Mouse (Mus musculus) midbrain, embryonic 13.5 days (tissue): ENCODE measurements at regions not wholly inside any gene's neighbourhood (a gene's known extent, or its start where the extent isn't known, plus 50 kb on each side); places are given as distances from the start of the nearest gene placed in this dataset.

Source experiments
- ATAC-seq: fragments of 200-750 bp; cut with Nextera tagmentation; 2 replicates; pipeline ENCODE4 v1.8.0; 2017; ENCODE audit warnings: mild to moderate bottlenecking, moderate TSS enrichment, moderate library complexity
- H3K27ac ChIP-seq: fragments of 300-500 bp; sonication (generic); 2 replicates; pipeline ENCODE4 v1.5.1; 2015; ENCODE audit warnings: inconsistent platforms, mild to moderate bottlenecking, moderate library complexity
- H3K27me3 ChIP-seq: fragments of 300-500 bp; sonication (generic); 2 replicates; pipeline ENCODE4 v1.6.1; 2015; ENCODE audit warnings: mild to moderate bottlenecking, inconsistent platforms
- H3K36me3 ChIP-seq: fragments of 300-500 bp; sonication (generic); 2 replicates; pipeline ENCODE4 v1.6.1; 2015; ENCODE audit warnings: mild to moderate bottlenecking, inconsistent platforms
- H3K4me1 ChIP-seq: fragments of 300-500 bp; sonication (generic); replicated peaks from 2 replicates; pipeline ENCODE4 v1.6.1; 2015; ENCODE audit warnings: inconsistent platforms
- H3K4me2 ChIP-seq: fragments of 300-500 bp; sonication (generic); replicated peaks from 2 replicates; pipeline ENCODE4 v1.6.1; 2015; ENCODE audit warnings: moderate library complexity, mild to moderate bottlenecking, inconsistent platforms
- H3K4me3 ChIP-seq: fragments of 300-500 bp; sonication (generic); replicated peaks from 2 replicates; pipeline ENCODE4 v1.5.1; 2015; ENCODE audit warnings: mild to moderate bottlenecking, inconsistent platforms
- H3K9ac ChIP-seq: fragments of 300-500 bp; sonication (generic); replicated peaks from 2 replicates; pipeline ENCODE4 v1.6.1; 2015; ENCODE audit warnings: mild to moderate bottlenecking, inconsistent platforms
- H3K9me3 ChIP-seq: fragments of 300-500 bp; sonication (generic); 2 replicates; pipeline ENCODE4 v1.6.1; 2016; ENCODE audit warnings: mild to moderate bottlenecking, inconsistent platforms
- WGBS: fragments of 180-500 bp; shearing (Covaris S2); methylation state at CpG from one replicate; pipeline ENCODE4 v1.1.7; 2015; 5-methylcytosine and 5-hydroxymethylcytosine counted together

DNA sequence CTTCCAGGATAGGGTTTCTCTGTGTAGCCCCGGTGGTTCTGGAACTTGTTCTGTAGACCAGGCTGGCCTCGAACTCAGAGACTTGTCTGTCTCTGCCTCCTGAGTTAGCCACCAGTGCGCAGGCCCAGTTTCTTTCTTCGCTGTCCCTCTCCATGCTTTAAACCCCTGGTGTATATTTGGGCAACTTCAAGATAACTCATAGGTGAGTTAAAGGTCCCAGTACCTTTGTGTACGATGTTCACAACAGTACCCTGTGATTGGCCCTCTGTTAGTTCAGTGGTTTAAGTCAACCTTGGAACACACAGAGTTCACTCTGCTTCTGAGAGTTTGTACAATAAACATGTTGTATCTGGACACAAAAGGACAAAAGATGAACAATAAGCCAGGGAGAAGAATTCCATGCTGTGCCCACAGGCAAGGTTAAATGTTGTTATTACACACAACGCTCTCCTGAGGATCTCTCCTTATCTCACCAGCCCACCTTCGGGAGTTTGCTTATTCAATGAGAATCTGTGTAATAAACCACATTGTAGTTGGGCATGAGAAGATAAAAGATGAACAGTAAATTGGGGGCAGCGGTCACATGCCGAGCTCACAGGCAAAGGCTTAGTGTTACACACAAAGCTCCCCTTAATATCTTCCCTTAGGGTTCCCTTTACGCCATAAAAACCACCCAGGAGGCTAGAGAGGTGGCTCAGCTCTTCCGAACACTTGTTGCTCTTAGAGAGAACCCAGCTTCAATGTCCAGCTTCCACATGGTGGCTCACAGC lies 78.6 kb upstream of the Cpsf6 start:
- Histone ChIP-seq H3K27ac (no peak overlapping the region), H3K9ac (no peak overlapping the region), H3K9me3 (no peaks in the 10 kb centered on the region), H3K36me3 (no peaks in the 10 kb centered on the region), H3K27me3 (no peaks in the 10 kb centered on the region), H3K4me3 (no peak overlapping the region), H3K4me1 (no peaks in the 10 kb centered on the region), H3K4me2 (no peak overlapping the region)
- WGBS = 79% methylated on average over 11 of the region's 11 CpGs
- no peak for ATAC-seq

DNA sequence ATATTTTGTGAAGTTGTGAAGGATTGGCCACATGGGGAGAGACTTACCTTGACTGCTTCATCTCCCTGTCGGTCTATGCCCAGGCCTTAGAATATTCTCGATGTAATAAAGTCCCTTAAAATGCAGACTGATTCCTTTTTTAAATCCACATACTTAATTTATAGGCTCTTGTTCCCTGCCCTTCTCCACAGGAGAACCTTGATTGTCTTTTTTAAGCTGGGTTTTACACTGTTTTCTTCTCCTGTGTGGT lies 77.8 kb upstream of the Cpsf6 start:
- Histone ChIP-seq H3K27ac (no peak overlapping the region), H3K4me1 (no peaks in the 10 kb centered on the region), H3K27me3 (no peaks in the 10 kb centered on the region), H3K36me3 (no peaks in the 10 kb centered on the region), H3K9ac (no peak overlapping the region), H3K9me3 (no peaks in the 10 kb centered on the region), H3K4me3 (no peak overlapping the region), H3K4me2 (no peak overlapping the region)
- WGBS = 64% methylated on average over 2 of the region's 2 CpGs
- ATAC-seq = no peak

DNA sequence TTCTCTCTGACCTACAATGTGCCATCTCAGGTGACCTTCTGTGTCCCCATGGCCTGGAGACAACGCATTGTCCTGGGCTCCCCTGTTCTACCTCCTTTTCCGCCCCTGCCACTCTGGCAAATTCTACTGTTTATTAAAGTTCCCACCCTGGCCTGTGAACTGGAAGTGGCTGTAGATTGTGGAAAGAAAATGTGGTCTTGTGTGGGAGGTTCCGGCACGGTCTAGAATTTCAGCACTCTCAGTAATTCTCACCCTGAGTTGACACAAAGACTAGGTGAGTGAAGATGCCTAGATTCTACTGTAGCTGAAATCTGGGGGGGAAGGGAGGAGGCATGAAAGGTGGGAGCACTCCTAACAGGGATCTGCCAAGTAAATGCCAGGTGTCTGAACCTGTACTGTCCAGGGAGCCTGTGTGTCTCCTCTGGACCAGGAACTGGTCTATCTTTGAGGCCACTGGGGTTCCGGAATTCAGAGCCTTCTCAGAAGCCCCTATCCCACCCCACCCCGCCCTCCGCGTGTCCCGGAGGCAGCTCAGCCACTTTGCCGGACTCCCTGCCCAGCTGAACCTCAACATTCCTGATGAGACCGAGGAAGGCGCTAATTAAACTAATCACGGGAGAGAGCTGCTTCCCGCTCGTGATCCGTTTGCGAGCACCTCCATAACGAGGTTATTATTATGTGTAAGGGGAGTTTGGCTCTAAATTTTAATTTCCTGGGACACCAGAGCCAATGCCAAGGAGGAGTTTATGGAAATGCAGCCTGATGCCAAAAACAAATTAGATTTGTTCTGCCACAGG lies 77.3 kb upstream of the Cpsf6 start:
- WGBS = 69% methylated on average over 18 of the region's 18 CpGs
- H3K27me3 ChIP-seq = no peaks in the 10 kb centered on the region
- ATAC-seq = no peak
- no peaks in the 10 kb centered on the region for H3K4me1 ChIP-seq
- no peaks in the 10 kb centered on the region for H3K9me3 ChIP-seq
- H3K36me3 ChIP-seq = no peaks in the 10 kb centered on the region
- no peak overlapping the region for H3K9ac ChIP-seq
- no peak overlapping the region for H3K27ac ChIP-seq
- no peak overlapping the region for H3K4me3 ChIP-seq
- H3K4me2 ChIP-seq = no peak overlapping the region

DNA sequence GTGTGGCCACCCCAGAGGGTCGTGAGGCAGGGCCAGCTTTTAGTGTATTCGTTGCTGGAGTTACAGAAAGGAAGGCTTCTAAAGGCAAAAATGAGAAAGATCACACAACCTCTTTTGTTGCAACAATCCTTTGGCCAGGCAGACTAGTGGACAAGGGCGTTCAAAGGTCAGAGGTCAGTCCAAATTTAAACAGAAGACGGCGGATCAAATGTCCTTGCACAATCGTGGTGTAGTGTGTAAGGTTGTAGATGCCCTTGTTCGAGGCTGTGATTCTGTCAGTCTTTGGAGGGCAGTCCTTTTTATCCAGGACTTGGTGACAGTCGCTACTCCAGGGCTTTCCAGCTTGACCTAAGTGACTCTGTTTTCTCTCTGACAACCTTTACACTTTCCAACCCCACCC lies 76.6 kb upstream of the Cpsf6 start:
- Histone ChIP-seq H3K4me2 (no peak overlapping the region), H3K36me3 (no peaks in the 10 kb centered on the region), H3K9me3 (no peaks in the 10 kb centered on the region), H3K4me3 (no peak overlapping the region), H3K27me3 (no peaks in the 10 kb centered on the region), H3K27ac (no peak overlapping the region), H3K4me1 (no peaks in the 10 kb centered on the region), H3K9ac (no peak overlapping the region)
- ATAC-seq = no peak
- WGBS = 73% methylated on average over 8 of the region's 8 CpGs

DNA sequence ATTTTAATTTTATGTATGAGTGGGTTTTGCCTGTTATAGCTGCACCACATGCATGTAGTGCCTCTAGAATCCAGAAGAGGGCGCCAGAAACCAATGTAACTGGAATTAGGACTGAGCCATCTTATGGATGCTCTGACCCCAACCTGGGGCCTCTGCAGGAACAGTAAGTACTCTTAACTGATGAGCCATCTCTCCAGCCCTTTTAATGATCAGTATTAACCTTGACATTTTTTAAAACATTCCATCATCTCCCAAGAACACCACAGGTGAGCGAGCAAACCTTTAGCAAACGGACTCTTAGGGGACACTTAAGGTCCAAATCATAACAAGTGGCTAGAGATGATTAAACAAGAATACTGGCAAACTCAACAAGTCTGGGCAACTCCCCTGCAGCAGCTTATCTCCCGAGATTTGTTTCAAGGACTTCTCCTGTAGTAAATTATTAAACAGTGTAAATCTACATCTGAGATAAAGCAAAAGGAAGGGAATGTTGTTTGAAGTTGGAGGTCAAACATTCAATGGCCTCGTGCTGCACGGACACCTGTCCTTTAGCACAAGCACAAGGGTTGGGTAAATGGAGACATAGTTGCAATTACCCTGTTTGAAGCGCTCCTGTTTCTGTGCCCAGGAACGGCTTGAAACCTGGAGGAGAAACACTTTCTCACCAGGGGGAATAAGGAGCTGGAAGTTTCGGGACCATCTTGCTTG lies 75.9 kb upstream of the Cpsf6 start:
- Histone ChIP-seq H3K9ac (no peak overlapping the region), H3K4me2 (no peak overlapping the region), H3K27me3 (no peaks in the 10 kb centered on the region), H3K27ac (no peak overlapping the region), H3K9me3 (no peaks in the 10 kb centered on the region), H3K4me1 (no peaks in the 10 kb centered on the region), H3K36me3 (no peaks in the 10 kb centered on the region), H3K4me3 (no peak overlapping the region)
- 76% methylated on average over 9 of the region's 9 CpGs for WGBS
- 0 out of 2 replicates have a peak, but pooled peaks have one; percentile 34 for ATAC-seq

DNA sequence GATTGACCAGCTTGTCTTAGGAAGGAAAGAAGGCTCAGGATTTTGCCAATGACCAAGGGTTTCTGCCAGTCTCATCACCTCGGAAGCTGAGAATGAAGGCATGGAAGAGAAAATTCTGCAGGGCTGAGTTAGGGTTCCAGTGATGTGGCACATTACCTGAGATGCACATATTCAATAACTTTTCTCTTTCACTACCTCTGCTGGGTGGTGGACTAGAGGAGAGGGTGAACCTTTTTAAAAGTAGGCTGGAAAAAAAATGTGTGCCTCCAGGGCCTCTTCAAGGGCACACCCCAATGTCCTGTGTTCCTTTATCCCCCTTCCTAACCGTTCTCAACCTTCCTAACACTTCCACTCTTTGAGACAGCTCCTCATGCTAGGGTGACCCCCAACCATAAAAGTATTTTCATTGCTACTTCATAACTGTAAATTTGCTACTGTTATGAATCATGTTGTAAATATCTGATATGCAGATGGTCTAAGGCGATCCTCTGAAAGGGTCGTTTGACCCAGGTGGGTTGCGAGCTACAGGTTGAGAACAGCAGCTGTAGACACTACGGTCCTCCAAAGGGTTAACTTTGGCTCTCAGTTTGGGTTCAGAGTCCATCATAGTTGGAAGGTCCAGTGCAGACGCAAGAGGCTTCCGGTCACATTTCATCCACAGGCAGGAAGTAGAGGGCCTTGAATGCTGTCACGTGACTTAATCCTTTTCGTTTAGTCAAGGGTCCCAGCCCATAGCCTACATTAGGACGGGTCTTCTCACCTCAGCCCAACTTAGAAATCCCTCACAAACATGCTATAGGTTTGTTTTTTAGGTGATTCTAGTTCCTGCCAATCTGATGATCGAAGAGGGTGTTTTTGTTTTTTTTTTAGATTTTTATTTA lies 75.1 kb upstream of the Cpsf6 start:
- H3K27me3 ChIP-seq = no peaks in the 10 kb centered on the region
- no peak overlapping the region for H3K27ac ChIP-seq
- no peaks in the 10 kb centered on the region for H3K36me3 ChIP-seq
- no peak for ATAC-seq
- H3K4me3 ChIP-seq = no peak overlapping the region
- no peak overlapping the region for H3K9ac ChIP-seq
- no peaks in the 10 kb centered on the region for H3K4me1 ChIP-seq
- H3K9me3 ChIP-seq = no peaks in the 10 kb centered on the region
- WGBS = 71% methylated on average over 12 of the region's 12 CpGs
- no peak overlapping the region for H3K4me2 ChIP-seq

DNA sequence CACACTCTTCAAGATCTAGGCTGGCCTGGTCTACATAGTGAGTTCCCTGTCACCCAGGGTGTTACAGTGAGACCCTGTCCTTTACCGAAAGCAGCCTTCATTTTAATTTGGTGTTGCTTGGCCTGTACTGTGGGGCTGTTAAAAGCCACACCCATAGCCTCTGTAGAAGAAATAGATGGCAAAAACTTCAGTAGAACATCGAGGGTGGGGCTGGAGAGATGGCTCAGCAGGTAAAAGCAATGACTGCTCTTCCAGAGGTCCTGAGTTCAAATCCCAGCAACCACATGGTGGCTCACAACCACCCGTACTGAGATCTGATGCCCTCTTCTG lies 74.3 kb upstream of the Cpsf6 start:
- ATAC-seq = no peak
- H3K4me3 ChIP-seq = no peak overlapping the region

DNA sequence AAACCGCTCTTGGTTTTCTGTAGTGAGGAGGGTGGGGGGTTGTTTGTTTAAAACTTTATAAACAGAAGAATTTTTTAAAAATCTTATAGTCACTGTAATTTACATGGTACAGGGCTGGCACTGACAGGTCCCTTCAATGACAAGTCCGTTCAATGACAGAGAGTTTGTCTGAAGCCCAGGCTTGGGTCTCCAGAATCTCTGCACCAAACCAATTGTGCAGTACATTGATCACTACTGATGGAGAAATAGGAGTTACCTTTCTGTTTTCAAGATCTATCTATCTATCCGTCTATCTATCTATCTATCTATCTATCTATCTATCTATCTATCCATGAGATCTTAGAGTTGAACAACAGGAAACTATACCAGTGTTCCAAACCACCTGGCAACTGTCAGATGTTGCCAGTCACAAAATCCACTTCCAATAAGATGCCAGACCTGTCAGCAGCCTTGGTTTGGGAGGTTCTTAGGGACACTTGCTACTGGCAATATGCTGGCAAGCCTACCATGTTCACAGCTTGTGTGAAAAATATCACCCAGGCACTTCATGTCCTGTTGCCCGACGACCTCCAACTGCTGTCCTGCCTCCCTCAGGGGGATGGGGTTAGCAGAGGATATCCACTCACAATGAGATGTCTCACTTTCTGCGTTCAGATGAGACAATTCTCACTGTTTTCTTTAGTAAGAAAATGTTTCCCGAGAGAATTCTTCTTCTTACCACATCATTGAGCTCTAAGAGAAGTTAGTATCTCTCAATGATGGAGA lies 73.8 kb upstream of the Cpsf6 start:
- H3K9me3 ChIP-seq = no peaks in the 10 kb centered on the region
- H3K4me2 ChIP-seq = no peak overlapping the region
- H3K27me3 ChIP-seq = no peaks in the 10 kb centered on the region
- 89% methylated on average over 7 of the region's 7 CpGs for WGBS
- H3K27ac ChIP-seq = no peak overlapping the region
- H3K4me3 ChIP-seq = no peak overlapping the region
- no peaks in the 10 kb centered on the region for H3K4me1 ChIP-seq
- no peak overlapping the region for H3K9ac ChIP-seq
- ATAC-seq = no peak
- H3K36me3 ChIP-seq = no peaks in the 10 kb centered on the region

More for the DNA sequence above, 74.3 kb upstream of the Cpsf6 start:
- Histone ChIP-seq H3K4me2 (no peak overlapping the region), H3K36me3 (no peaks in the 10 kb centered on the region), H3K4me1 (no peaks in the 10 kb centered on the region), H3K9me3 (no peaks in the 10 kb centered on the region), H3K27ac (no peak overlapping the region), H3K27me3 (no peaks in the 10 kb centered on the region), H3K9ac (no peak overlapping the region)
- WGBS = 93% methylated on average over 3 of the region's 3 CpGs

DNA sequence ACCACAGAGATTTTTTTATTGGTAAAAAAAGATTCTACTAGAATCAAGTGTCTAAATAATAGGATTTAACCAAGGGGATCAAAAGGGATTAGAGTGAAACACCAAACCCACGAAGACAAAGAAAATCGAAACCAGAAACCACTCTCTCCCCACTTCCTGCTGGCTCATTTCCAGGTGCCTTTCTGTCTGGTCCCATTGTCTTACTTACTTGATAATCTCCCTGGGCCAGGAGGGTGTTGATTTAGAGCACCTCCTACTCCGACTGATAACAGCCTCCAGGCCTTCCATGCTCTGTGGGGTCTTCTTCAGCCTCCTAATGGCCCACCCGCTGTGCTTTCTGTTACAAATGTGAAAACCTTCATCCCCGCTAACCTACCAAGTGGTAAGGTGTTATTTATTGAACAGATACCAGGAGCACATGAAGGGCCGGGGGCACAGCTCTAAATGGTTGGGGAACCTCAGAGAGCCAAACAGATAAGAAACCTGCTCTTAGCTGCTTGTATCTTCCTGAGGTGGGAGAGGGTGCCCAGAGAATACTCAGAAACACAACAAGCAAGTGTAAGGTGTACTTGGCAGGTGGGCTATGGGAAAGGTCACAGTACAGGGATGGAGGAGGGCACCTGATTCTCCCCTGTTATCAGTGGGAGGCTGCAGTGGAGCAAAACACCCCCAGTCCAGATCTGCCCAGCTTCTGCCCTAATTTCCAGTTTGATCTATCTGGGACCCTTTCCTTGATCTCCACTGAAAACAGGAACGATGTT lies 72.6 kb upstream of the Cpsf6 start:
- Histone ChIP-seq H3K4me3 (no peak overlapping the region), H3K4me2 (no peak overlapping the region), H3K36me3 (no peaks in the 10 kb centered on the region), H3K9me3 (no peaks in the 10 kb centered on the region), H3K9ac (no peak overlapping the region), H3K27me3 (peaks cover 1% of the 10 kb centered on the region), H3K4me1 (no peaks in the 10 kb centered on the region), H3K27ac (no peak overlapping the region)
- ATAC-seq = no peak
- WGBS = 25% methylated on average over 7 of the region's 7 CpGs

DNA sequence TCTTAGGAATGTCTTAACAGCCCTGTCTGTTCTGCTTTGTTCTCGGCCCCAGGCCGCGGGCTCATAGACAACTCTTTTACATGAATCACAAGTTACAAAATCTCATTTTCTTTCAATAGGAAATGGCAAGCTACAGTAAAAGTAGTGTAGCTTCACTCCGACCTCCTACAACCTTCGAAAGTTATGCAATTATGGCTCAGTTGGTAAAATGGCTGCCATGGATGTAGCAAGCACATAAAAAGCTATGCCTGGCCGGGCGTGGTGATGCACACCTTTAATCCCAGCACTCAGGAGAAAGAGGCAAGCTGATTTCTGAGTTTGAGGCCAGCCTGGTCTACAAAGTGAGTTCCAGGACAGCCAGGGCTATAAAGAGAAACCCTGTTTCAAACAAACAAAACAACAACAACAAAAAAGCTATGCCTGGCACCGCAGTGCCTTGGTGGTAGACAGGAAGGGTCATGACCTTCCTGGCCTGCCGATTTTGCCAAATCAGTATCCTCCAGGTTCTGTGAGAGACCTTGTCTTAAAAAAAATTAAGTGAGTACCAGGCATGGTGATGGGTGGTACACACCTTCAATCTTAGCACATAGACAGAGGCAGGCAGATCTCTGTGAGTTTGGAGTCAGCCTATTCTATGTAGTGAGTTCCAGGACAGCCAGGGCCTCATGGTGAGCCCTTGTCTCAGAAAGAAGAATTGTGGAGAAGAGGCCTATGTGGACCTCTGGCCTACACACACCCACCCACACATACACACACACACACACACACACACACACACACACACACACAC lies 71.8 kb upstream of the Cpsf6 start:
- 93% methylated on average over 9 of the region's 9 CpGs for WGBS

More for the DNA sequence above, 71.8 kb upstream of the Cpsf6 start:
- Histone ChIP-seq H3K9me3 (no peaks in the 10 kb centered on the region), H3K4me2 (no peak overlapping the region), H3K27me3 (peaks cover 6% of the 10 kb centered on the region), H3K9ac (no peak overlapping the region), H3K4me1 (no peaks in the 10 kb centered on the region), H3K4me3 (no peak overlapping the region), H3K36me3 (no peaks in the 10 kb centered on the region), H3K27ac (no peak overlapping the region)
- no peak for ATAC-seq
